Mouse (Mus musculus): Measurements from ENCODE around the gene Amigo2.
"Not testable (repeated sequence)": the region's sequence is repeated elsewhere in the genome, so short reads cannot be mapped to it uniquely, and the experiment has no call there.

The Amigo2 gene

GRCm38 (mm10) chr15:97216843-97217242, 30.2 kb downstream of the Amigo2 start:
- no peak for DNase-seq (ENCODE audit: low spot score in 2 of 2)

- DNase-seq (ENCODE audit: low spot score in 2 of 2) = no peak
Measured at GRCm38 (mm10) chr15:97212501-97213477, 34.3 kb downstream of the Amigo2 start.

GRCm38 (mm10) chr15:97209754-97210153, 37.3 kb downstream of the Amigo2 start:
- DNase-seq (ENCODE audit: low spot score in 2 of 2) = not testable (repeated sequence)

- no peak for DNase-seq (ENCODE audit: low spot score in 2 of 2)
Measured at GRCm38 (mm10) chr15:97206506-97206905, 40.6 kb downstream of the Amigo2 start.

GRCm38 (mm10) chr15:97205776-97206175, 41.3 kb downstream of the Amigo2 start:
- no peak for DNase-seq (ENCODE audit: low spot score in 2 of 2)

GRCm38 (mm10) chr15:97204889-97205288, 42.2 kb downstream of the Amigo2 start:
- no peak for DNase-seq (ENCODE audit: low spot score in 2 of 2)

- no peak for DNase-seq (ENCODE audit: low spot score in 2 of 2)
Measured at GRCm38 (mm10) chr15:97196644-97197043, 50.4 kb downstream of the Amigo2 start.

- DNase-seq (ENCODE audit: low spot score in 2 of 2) = peak in 1 of 2 experiments; percentile 40
Measured at GRCm38 (mm10) chr15:97195628-97196027, 51.5 kb downstream of the Amigo2 start.
